Mouse (Mus musculus): ENCODE data around the gene Acoxl. TPM values are rescaled to one million over a fixed set of nuclear protein-coding genes. Genes with fewer than 3 reads are reported as not detected.

Gene Acoxl
- polyA plus RNA-seq, 1 experiment from 2014 or later, result 0.61 TPM

DNA sequence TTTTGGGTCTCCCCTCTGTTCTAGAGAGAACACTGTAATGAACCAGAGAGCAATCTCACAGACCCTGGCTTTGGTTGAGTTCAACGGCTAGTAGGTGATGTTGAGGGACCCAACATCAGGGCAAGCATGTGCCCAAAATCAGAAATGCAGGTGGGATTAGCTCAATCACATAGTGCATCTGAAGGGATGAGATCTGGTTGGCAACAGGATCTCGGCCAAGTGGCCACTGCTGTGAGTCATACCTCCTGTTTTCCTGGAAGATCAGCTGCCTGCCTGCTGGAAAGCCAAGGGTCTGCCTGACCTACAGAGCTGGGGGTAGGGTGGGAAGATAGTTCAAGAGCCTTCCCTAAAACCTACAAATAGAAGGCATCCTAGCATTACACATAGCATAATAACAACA lies 185.2 kb downstream of the Acoxl start:
- Histone ChIP-seq H3K9me3 (no peaks in the 10 kb centered on the region), H3K4me1 (peaks cover 8% of the 10 kb centered on the region; the same call in 1 of the 2 replicates), H3K36me3 (replicated peaks) (no peaks in the 10 kb centered on the region), H3K27ac (replicated peaks) (no peak overlapping the region), H3K27me3 (replicated peaks; ENCODE audit: low read depth, poor library complexity, severe bottlenecking) (no peaks in the 10 kb centered on the region), H3K4me3 (no peak overlapping the region)
- DNase-seq (ENCODE audit: low spot score), result no peak
- WGBS, result 81% methylated on average over 2 of the region's 2 CpGs

DNA sequence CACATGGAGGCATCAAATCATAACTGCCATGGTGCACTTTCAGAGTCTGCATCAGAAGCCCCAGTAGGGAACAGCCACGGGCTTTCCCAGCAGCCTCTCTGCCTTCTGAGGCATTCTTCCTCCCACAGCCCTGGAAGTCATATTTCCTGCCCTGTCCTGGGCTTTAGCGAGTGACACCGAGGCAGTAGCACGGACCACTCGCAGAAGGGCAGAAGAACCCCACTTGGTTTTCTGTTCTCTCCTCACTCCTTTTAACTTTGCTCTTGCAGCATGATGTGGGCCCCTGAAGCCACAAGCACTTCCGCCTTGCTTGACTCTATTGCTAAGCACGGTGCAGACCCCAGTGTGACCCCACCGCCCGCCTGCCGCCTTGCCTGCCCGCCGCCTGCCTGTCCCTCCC lies 189.0 kb downstream of the Acoxl start:
- no peak overlapping the region for H3K4me3 ChIP-seq
- H3K4me1 ChIP-seq, result peaks cover 13% of the 10 kb centered on the region
- H3K36me3 ChIP-seq (replicated peaks), result no peaks in the 10 kb centered on the region
- 83% methylated on average over 12 of the region's 12 CpGs for WGBS
- H3K27ac ChIP-seq (replicated peaks), result no peak overlapping the region
- no peaks in the 10 kb centered on the region for H3K9me3 ChIP-seq
- no peaks in the 10 kb centered on the region for H3K27me3 ChIP-seq (replicated peaks; ENCODE audit: low read depth, poor library complexity, severe bottlenecking)
- DNase-seq (ENCODE audit: low spot score), result no peak

- Histone ChIP-seq H3K4me1 (peaks cover 13% of the 10 kb centered on the region), H3K27me3 (replicated peaks; ENCODE audit: low read depth, poor library complexity, severe bottlenecking) (no peaks in the 10 kb centered on the region), H3K36me3 (replicated peaks) (no peaks in the 10 kb centered on the region), H3K4me3 (no peak overlapping the region), H3K27ac (replicated peaks) (no peak overlapping the region), H3K9me3 (no peaks in the 10 kb centered on the region)
- DNase-seq (ENCODE audit: low spot score), result no peak
- 79% methylated on average over 2 of the region's 2 CpGs for WGBS
These were observed 191.3 kb downstream of the Acoxl start for GRCm38 (mm10) chr2:128029968-128030367.

- Histone ChIP-seq H3K27ac (replicated peaks) (no peak overlapping the region), H3K9me3 (no peaks in the 10 kb centered on the region), H3K4me1 (peaks cover 13% of the 10 kb centered on the region), H3K4me3 (no peak overlapping the region), H3K36me3 (replicated peaks) (no peaks in the 10 kb centered on the region), H3K27me3 (replicated peaks; ENCODE audit: low read depth, poor library complexity, severe bottlenecking) (no peaks in the 10 kb centered on the region)
- DNase-seq (ENCODE audit: low spot score), result no peak
- 20% methylated on average over 4 of the region's 4 CpGs for WGBS
These were observed 193.4 kb downstream of the Acoxl start for GRCm38 (mm10) chr2:128032111-128032510.

DNA sequence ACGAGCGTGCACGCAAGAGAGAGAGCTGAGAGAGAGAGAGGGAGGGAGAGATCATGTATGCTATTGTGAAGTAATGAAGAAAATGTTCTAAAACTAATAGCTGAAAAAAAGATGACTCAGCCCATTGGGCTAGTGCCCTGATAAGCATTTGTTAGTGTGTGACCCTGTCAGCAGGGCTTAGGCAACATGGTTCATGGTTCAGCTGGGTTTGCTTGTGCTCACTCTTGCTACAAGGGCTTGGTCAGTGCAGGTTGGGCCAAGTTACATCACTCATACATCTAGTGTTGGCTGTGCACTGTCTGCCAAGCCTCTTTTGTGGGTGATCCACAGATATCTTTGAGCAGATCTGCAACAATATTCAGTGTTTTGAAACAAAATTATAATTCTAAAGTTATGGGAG lies 194.8 kb downstream of the Acoxl start:
- H3K9me3 ChIP-seq, result no peaks in the 10 kb centered on the region
- H3K27me3 ChIP-seq (replicated peaks; ENCODE audit: low read depth, poor library complexity, severe bottlenecking), result no peaks in the 10 kb centered on the region
- DNase-seq (ENCODE audit: low spot score), result no peak
- no peak overlapping the region for H3K27ac ChIP-seq (replicated peaks)
- no peaks in the 10 kb centered on the region for H3K36me3 ChIP-seq (replicated peaks)
- 84% methylated on average over 3 of the region's 3 CpGs for WGBS
- peaks cover 13% of the 10 kb centered on the region for H3K4me1 ChIP-seq
- no peak overlapping the region for H3K4me3 ChIP-seq

DNA sequence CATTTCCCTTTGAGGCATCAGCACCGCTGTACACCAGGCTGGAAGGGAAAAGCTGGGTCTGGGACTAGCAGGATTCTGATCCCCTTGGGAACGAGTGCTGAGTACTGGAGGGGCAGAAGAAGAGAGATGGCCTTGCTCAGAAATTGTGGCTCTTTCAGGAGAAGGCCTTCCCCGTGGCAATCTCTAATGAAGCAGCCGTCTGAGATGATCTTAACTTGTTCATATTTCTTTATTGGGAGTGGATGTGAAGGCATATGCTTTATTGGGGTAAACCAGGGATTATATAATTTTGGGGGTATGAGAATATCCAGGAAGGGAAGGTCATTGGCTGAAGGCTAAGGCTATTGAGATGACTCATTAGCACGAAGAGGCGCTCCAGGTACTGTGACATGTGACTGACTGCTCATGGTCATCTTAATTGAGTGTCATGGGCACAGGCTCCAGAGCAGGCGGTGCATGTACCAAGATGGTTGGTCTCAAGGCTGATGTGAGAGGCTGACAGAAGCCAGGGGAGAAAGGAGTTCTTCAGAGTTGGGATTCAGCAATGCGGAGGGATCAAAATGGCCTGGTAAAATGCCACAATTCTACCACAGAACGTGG lies 195.5 kb downstream of the Acoxl start:
- Histone ChIP-seq H3K4me3 (no peak overlapping the region), H3K27me3 (replicated peaks; ENCODE audit: low read depth, poor library complexity, severe bottlenecking) (no peaks in the 10 kb centered on the region), H3K9me3 (peaks cover 6% of the 10 kb centered on the region; the same call in 1 of the 2 replicates), H3K27ac (replicated peaks) (no peak overlapping the region), H3K36me3 (replicated peaks) (no peaks in the 10 kb centered on the region), H3K4me1 (peaks cover 13% of the 10 kb centered on the region)
- DNase-seq (ENCODE audit: low spot score), result no peak
- 92% methylated on average over 9 of the region's 9 CpGs for WGBS

GRCm38 (mm10) chr2:128038259-128038890 lies 199.7 kb downstream of the Acoxl start:
- WGBS, result 82% methylated on average over 5 of the region's 5 CpGs
- DNase-seq (ENCODE audit: low spot score), result no peak
- H3K4me3 ChIP-seq, result no peak overlapping the region
- no peaks in the 10 kb centered on the region for H3K27me3 ChIP-seq (replicated peaks; ENCODE audit: low read depth, poor library complexity, severe bottlenecking)
- peaks cover 6% of the 10 kb centered on the region; the same call in 1 of the 2 replicates for H3K9me3 ChIP-seq
- H3K27ac ChIP-seq (replicated peaks), result no peak overlapping the region
- H3K4me1 ChIP-seq, result no peaks in the 10 kb centered on the region; the same call in 1 of the 2 replicates
- no peaks in the 10 kb centered on the region for H3K36me3 ChIP-seq (replicated peaks)

- WGBS, result 88% methylated on average over 12 of the region's 12 CpGs
- Histone ChIP-seq H3K4me1 (no peaks in the 10 kb centered on the region), H3K9me3 (peaks cover 6% of the 10 kb centered on the region; the same call in 1 of the 2 replicates), H3K27ac (replicated peaks) (no peak overlapping the region), H3K4me3 (no peak overlapping the region), H3K36me3 (replicated peaks) (no peaks in the 10 kb centered on the region), H3K27me3 (replicated peaks; ENCODE audit: low read depth, poor library complexity, severe bottlenecking) (no peaks in the 10 kb centered on the region)
- no peak for DNase-seq (ENCODE audit: low spot score)
These were observed 202.5 kb downstream of the Acoxl start for GRCm38 (mm10) chr2:128041066-128041750.

- Histone ChIP-seq H3K4me1 (no peaks in the 10 kb centered on the region), H3K4me3 (no peak overlapping the region), H3K36me3 (replicated peaks) (no peaks in the 10 kb centered on the region), H3K27ac (replicated peaks) (no peak overlapping the region), H3K9me3 (no peaks in the 10 kb centered on the region), H3K27me3 (replicated peaks; ENCODE audit: low read depth, poor library complexity, severe bottlenecking) (no peaks in the 10 kb centered on the region)
- WGBS, result 70% methylated on average over 4 of the region's 4 CpGs
- no peak for DNase-seq (ENCODE audit: low spot score)
These were observed 207.8 kb downstream of the Acoxl start for GRCm38 (mm10) chr2:128046454-128046853.

DNA sequence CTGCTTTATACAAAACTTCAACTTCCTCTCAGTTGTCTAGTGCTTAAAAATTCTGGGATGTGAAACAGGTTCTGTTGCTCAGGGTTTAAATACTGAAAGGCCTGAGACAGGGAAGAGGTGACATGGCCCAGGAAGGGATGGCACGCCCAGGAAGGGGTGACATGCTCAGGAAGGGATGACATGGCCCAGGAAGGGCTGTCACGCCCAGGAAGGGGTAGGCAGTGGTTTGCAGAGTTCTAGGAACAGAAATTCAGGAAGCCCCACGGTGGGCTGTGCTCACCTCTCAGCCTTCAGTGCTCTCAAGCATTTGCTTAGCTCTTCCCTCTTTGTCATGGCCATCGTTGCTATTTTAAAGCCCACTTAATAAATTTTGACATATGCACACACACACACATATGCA lies 216.2 kb downstream of the Acoxl start:
- no peak for DNase-seq (ENCODE audit: low spot score)
- H3K27ac ChIP-seq (replicated peaks), result no peak overlapping the region
- no peak overlapping the region for H3K4me3 ChIP-seq
- H3K9me3 ChIP-seq, result no peaks in the 10 kb centered on the region
- 80% methylated on average over 4 of the region's 4 CpGs for WGBS
- no peaks in the 10 kb centered on the region for H3K36me3 ChIP-seq (replicated peaks)
- H3K4me1 ChIP-seq, result no peaks in the 10 kb centered on the region
- no peaks in the 10 kb centered on the region for H3K27me3 ChIP-seq (replicated peaks; ENCODE audit: low read depth, poor library complexity, severe bottlenecking)

DNA sequence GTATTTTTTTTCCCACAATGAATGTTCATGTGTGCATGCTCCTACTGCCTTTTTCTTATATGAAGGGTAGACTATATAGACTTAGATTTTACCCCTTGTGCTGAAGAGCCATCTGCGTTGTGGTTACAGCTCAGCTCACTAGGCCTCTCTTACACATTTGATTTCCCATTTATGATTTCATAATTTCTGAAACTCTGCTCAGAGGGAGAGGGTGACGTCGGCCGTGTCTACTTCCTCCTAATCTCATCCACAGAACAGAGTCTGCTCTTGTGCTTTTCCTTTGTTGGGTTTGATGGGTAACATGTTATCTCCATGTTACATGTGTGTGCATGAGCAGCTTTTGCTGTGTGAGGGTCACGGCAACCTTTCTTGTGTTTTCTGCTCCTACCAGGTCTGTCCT lies 219.2 kb downstream of the Acoxl start:
- Histone ChIP-seq H3K27ac (replicated peaks) (no peak overlapping the region), H3K36me3 (replicated peaks) (no peaks in the 10 kb centered on the region), H3K27me3 (replicated peaks; ENCODE audit: low read depth, poor library complexity, severe bottlenecking) (no peaks in the 10 kb centered on the region), H3K4me1 (peaks cover 4% of the 10 kb centered on the region; the same call in 1 of the 2 replicates), H3K4me3 (no peak overlapping the region), H3K9me3 (no peaks in the 10 kb centered on the region)
- DNase-seq (ENCODE audit: low spot score), result no peak
- WGBS, result 96% methylated on average over 5 of the region's 5 CpGs

DNA sequence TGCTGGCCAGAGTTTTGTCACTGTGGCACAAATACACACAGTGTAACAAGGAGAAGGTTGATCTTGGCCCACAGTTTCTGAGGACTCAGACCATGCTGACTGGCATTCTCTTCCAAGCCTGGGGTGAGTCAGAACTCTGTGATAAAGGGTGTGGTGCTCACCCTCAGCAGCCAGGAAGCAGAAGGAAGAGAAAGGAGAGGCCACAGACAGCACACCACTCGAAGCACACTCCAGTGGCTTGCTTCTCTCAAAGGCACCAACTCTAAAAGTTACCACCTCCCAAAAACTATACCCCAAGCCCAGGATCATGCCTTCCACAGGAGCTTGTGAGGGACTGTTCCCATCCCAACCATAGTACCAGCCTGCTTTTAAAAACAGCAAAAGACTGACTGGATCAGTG lies 220.0 kb downstream of the Acoxl start:
- H3K4me1 ChIP-seq, result peaks cover 10% of the 10 kb centered on the region
- H3K27me3 ChIP-seq (replicated peaks; ENCODE audit: low read depth, poor library complexity, severe bottlenecking), result no peaks in the 10 kb centered on the region
- no peak overlapping the region for H3K27ac ChIP-seq (replicated peaks)
- no peak for DNase-seq (ENCODE audit: low spot score)
- 73% methylated on average over 1 of the region's 1 CpGs for WGBS
- H3K9me3 ChIP-seq, result no peaks in the 10 kb centered on the region
- H3K4me3 ChIP-seq, result no peak overlapping the region
- no peaks in the 10 kb centered on the region for H3K36me3 ChIP-seq (replicated peaks)

- DNase-seq (ENCODE audit: low spot score), result no peak
- Histone ChIP-seq H3K4me1 (peaks cover 25% of the 10 kb centered on the region), H3K4me3 (no peak overlapping the region), H3K36me3 (replicated peaks) (no peaks in the 10 kb centered on the region), H3K27ac (replicated peaks) (no peak overlapping the region), H3K9me3 (no peaks in the 10 kb centered on the region), H3K27me3 (replicated peaks; ENCODE audit: low read depth, poor library complexity, severe bottlenecking) (no peaks in the 10 kb centered on the region)
- WGBS, result 80% methylated on average over 6 of the region's 6 CpGs
These were observed 221.5 kb downstream of the Acoxl start for GRCm38 (mm10) chr2:128060213-128060612.
